Mouse (Mus musculus): ENCODE results near the gene Gm5269. TPM values are rescaled to one million over a fixed set of nuclear protein-coding genes. Genes with fewer than 3 reads are reported as not detected.

Gm5269 gene
- polyA plus RNA-seq (2012; rRNA removed) = not detected in 2 replicates

GRCm38 (mm10) chr1:45890173-45890572 lies at the start of gene Gm5269:
Gene Gm5269, minus strand, starts transcription at chr1:45890273.
- DNase-seq (ENCODE audit: low read depth) = no peak

GRCm38 (mm10) chr1:45931127-45931526 lies 41.1 kb upstream of the Gm5269 start:
- DNase-seq (ENCODE audit: low read depth) = no peak

GRCm38 (mm10) chr1:45926911-45927310 lies 36.8 kb upstream of the Gm5269 start:
- no peak for DNase-seq (ENCODE audit: low read depth)

DNA sequence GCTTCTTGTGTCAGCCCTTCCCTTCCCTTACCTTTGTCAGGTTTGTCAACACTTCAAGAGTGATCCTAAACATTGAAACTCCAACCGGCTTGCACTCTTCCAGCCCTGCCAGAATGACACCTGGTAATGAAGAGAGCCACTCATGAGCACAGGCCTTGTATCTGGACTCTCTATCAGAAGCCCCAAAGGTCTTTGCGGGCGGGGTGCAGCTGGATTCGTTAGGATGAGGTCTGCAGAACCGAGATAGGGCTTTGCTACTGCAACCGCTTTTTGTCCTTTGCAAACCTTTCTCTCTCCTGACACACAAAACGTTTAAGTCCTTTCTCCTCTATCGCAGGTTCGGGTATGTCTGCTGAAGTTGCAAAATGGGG lies 36.3 kb upstream of the Gm5269 start, which contains the start of gene Slc40a1:
Gene Slc40a1 (minus strand): TSS at position 131 of the 371 bp plus-strand sequence.
- DNase-seq (ENCODE audit: low read depth) = no peak

- no peak for DNase-seq (ENCODE audit: low read depth)
Measured at GRCm38 (mm10) chr1:45925500-45926392, 35.7 kb upstream of the Gm5269 start.

GRCm38 (mm10) chr1:45925131-45925499 lies 35.0 kb upstream of the Gm5269 start:
- DNase-seq (ENCODE audit: low read depth) = no peak

- no peak for DNase-seq (ENCODE audit: low read depth)
Measured at GRCm38 (mm10) chr1:45924516-45924915, 34.4 kb upstream of the Gm5269 start.

- DNase-seq (ENCODE audit: low read depth) = no peak
Measured at GRCm38 (mm10) chr1:45923306-45923705, 33.2 kb upstream of the Gm5269 start.

- no peak for DNase-seq (ENCODE audit: low read depth)
Measured at GRCm38 (mm10) chr1:45920703-45921102, 30.6 kb upstream of the Gm5269 start.

- DNase-seq (ENCODE audit: low read depth) = no peak
Measured at GRCm38 (mm10) chr1:45919752-45920151, 29.7 kb upstream of the Gm5269 start.

GRCm38 (mm10) chr1:45917136-45917803 lies 27.2 kb upstream of the Gm5269 start:
- DNase-seq (ENCODE audit: low read depth) = no peak

DNA sequence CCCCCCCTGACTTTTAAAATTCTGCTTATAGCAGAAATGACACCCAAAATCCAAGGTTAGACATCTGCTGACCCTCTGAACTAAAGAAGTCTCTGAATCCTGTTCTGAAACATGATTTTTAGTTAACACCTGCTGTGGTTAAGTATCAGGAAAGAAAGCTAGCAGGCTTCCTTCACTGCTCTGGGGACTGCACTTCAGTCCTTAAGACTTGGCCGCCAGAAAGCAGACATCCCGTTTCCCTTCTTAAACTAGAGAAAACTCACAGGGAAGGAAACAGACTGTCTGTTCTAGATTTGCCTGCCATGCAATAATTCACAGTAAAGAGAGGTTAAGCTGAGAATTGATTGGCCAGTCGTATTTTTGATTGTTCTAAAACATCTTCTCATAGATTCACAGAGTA lies 26.1 kb upstream of the Gm5269 start:
- DNase-seq (ENCODE audit: low read depth) = no peak

GRCm38 (mm10) chr1:45914236-45914635 lies 24.2 kb upstream of the Gm5269 start:
- DNase-seq (ENCODE audit: low read depth) = no peak

DNA sequence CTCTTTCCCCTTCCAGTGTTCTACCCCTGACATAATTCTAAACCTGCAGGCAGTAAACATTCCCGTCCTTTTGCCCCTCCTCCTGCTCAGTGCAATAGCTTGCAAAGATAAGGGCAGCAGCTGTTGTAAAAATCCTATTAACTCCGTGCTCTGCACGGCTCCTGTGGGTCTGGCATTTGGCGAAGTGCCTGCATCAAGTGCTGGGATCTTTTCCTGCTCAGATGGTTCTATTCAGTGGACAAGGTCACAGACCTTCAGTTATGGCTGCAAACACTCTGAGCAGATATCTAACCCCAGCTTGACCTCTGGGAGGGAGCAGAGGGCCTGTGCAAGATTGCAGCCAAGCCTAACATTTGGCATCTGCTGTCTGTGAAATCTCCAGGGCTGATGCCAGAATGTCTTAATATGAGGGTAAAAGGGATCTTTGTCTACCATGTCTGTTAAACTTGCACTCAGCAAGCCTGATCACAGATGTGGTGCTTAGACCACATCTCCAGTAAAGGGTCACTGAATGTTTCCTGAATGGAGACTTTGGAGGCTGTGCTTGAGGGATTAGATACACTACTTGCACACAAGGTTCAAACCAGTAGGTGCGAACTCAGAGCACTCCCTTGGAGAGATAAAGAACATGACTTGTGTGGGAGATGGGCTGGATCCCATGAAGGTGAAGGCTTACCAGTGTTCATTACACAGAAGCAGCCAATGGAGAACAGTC lies 15.2 kb upstream of the Gm5269 start:
- no peak for DNase-seq (ENCODE audit: low read depth)

GRCm38 (mm10) chr1:45904161-45904560 lies 14.1 kb upstream of the Gm5269 start:
- DNase-seq (ENCODE audit: low read depth) = no peak

- no peak for DNase-seq (ENCODE audit: low read depth)
Measured at GRCm38 (mm10) chr1:45898044-45898443, 8.0 kb upstream of the Gm5269 start.

GRCm38 (mm10) chr1:45894168-45894912 lies 4.3 kb upstream of the Gm5269 start:
- no peak for DNase-seq (ENCODE audit: low read depth)

GRCm38 (mm10) chr1:45891986-45892385 lies 1.9 kb upstream of the Gm5269 start:
- no peak for DNase-seq (ENCODE audit: low read depth)

DNA sequence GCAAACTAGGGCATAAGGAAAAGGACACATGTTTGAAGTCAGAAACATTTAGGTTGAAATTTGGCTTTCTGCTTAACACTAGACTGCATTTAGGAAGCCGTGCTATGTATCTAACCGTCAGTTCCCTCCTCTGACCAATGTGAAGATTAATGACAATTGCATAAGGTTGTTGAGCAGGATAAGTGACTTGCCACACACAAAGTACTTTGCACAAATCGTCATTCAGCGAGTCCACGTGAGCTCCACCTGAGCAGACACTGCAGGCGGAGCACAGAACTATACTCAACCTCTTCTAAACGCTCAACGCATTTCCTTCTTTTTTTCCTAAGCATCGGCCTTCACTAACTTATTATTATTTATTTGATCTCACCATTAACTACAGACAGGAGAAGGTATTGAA lies 3.3 kb downstream of the Gm5269 start:
- DNase-seq (ENCODE audit: low read depth) = peak; percentile 52

- DNase-seq (ENCODE audit: low read depth) = no peak
Measured at GRCm38 (mm10) chr1:45883378-45883777, 6.7 kb downstream of the Gm5269 start.

DNA sequence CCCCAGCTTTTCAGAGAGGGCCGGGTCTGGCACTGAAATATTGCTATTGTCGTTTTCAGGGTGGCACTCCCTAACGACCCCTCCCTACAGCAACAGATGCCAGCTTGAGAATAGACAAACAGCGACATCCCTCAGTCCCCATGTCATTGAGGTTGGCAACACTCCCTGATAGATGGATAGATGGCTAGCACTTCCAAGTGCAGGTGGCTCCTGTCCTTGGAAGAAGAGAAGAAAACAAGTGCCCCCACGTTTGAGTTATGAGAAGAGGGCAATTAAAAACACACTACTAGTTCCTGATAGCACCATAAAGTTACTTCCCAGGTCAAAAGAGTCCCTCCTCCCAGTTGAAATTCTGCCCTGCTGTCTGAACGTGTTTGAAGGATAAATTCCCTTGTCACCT lies 8.0 kb downstream of the Gm5269 start:
- no peak for DNase-seq (ENCODE audit: low read depth)

Data from gonadal fat pad, adult 2 months (tissue).